Mouse (Mus musculus) Muller cell, postnatal 12 days (primary cell): ENCODE measurements at regions not wholly inside any gene's neighbourhood (a gene's known extent, or its start where the extent isn't known, plus 50 kb on each side); places are given as distances from the start of the nearest gene placed in this dataset.

Experiments used
- DNase-seq: peaks from one replicate; pipeline ENCODE4 v3.0.0-alpha.2; 2015; ENCODE audit errors: inconsistent ontology term

DNA sequence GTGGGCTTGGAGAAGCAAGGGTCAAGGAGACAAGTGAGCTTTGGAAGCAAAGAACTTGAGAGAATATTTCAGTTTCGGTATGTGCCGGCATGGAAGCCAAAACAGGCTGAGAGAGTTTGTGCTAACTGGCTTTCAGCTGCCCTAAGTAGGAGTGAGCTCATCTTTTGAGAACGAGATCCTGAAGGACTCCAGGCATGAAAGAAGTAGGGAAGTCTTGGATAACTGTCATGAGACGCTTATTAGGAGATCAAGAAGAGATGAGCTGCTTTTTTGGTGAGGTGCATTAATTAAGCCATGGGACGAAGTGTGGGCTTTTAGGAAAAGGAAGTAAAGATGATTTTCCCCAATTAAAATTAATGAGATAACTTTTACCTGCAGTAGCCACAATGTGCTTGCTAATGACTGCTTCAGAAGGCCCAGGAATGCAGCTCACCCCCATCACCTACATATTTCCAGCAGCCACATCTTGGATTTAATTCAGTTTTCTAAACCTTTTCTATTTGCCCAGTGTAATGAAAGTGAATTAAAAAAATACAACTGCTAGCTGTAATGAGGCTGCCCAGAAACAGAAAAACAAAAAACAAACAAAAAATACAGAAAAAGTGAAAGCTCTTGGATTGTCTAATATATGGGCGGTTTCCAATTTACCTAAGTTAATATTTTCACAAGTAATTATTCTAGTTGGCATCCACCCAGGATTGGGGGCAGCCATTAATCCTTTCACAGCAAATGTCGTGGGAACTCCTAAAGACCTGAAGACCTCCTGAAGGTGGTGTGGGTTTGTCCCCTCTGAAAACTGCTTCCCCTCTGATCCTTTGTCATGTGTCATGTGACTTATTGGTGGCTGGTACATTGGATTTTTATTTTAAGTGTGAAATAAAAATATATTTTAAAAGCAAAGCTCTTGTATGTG, 204.7 kb upstream of the Slc39a10 start:
- peak; percentile 93 for DNase-seq

- DNase-seq, result peak; percentile 47
Observed at GRCm38 (mm10) chr1:47094498-47094897, 201.8 kb upstream of the Slc39a10 start.

DNA sequence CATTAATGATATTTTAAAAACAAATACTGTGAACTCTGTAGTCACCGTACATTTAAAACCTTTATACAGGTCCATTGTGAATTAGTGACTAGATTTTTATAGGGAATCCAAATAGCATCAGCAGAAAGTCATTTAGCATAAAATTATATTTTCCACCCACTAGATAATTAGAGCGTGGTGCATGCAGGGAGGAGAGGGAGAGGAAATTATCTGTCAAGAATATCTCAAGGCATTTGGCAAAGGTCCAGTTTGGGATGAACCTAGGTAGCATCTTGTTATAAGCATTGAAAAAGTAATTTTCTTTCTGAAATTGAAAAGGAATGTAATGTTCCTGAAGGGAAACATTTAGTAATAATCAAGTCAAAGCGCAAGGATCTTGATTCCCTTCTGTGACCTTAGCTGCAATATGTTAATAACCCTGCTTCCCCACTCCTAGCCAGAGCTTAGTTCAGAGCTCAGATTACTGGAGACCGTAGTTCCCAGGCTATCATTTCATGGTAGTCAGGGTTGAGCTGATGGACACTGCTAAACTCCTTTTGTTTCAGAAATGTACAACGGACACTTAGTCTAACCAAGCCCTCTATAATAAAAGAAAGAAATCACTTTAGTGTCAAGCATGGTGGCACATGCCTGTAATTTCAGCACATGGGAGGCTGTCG, 200.8 kb upstream of the Slc39a10 start:
- DNase-seq, result no peak

DNA sequence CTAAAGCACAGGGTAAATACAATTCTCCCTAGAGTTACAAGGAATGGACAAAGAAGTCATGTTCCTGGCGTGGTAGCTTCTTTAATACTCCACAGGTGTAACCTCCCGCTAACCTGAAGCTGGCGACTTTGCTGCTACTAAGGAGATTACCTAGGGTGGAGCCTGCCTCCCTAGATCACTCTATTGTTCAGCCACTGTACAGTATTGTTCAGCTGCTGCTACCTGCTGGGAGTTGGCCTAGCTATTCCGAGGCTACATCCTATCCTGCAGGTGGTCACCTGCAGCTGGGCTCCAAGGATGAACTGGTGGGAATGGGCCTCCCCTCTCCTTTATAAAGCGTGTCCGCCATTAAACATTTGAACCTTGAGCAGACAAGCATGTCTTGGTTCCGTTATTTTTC, 183.8 kb upstream of the Slc39a10 start:
- no peak for DNase-seq

GRCm38 (mm10) chr1:47058149-47058548, 165.5 kb upstream of the Slc39a10 start:
- no peak for DNase-seq

- DNase-seq, result no peak
Observed at GRCm38 (mm10) chr1:47057344-47057743, 164.7 kb upstream of the Slc39a10 start.

GRCm38 (mm10) chr1:47051109-47051508, 158.5 kb upstream of the Slc39a10 start:
- peak; percentile 89 for DNase-seq

GRCm38 (mm10) chr1:47050492-47050891, 157.8 kb upstream of the Slc39a10 start:
- no peak for DNase-seq

GRCm38 (mm10) chr1:47037576-47037975, 144.9 kb upstream of the Slc39a10 start:
- no peak for DNase-seq

DNA sequence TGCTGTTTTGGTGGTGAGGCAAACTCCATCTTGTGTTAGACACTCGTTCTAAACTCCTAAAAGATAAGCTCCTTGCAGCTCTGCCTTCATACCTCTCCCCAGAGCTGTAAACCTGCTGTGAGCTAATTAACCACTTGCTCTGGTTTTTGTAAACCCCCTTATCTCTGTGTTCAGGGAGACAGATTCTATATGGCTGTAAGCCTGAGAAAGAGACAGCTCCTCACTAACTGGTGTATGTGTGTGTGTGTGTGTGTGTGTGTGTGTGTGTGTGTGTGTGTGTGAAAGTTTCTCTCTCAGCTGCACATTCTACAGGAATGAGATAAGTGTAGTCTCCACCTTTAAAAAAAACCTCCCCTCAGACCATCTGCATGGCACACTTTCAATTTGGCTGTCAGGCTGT, 126.7 kb upstream of the Slc39a10 start:
- no peak for DNase-seq

DNA sequence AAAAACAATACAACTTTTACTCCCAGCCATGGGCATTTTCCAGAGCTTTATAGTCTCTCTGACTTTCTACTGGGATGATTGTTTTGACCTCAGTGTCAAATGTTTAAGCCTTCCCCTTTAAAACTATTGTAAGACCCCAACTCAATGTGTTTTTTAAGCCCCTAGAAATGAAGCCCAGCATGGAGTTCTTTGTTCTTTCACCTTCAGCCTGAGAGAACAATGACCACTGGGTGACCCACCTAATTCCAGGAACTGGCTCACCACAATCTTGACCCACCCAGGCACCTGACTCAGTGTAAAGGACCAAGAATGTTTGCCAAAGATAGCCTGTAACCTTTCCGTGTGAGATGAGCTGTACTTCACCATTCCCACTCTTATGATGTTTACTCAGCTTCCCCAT, 121.9 kb upstream of the Slc39a10 start:
- no peak for DNase-seq

GRCm38 (mm10) chr1:47003746-47004145, 111.1 kb upstream of the Slc39a10 start:
- DNase-seq, result no peak

DNA sequence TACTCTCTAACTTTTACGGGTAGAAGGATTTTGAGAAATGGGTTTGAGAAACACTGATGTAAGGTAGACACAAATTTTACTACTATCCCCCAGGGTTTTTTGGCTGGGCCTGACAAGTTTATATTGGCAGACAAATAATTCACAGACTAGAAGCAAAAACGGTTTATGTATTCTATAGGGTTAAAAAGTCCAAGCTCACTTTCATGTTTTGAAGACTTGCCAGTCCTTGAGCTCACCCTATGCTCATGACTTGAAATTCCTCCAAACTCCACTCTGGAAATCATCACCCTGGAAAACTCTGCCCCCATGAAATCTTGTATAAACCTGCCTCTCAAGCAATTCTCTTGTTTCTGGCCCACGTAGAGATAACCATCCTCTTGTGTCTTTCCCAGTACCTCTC, 106.7 kb upstream of the Slc39a10 start:
- no peak for DNase-seq

DNA sequence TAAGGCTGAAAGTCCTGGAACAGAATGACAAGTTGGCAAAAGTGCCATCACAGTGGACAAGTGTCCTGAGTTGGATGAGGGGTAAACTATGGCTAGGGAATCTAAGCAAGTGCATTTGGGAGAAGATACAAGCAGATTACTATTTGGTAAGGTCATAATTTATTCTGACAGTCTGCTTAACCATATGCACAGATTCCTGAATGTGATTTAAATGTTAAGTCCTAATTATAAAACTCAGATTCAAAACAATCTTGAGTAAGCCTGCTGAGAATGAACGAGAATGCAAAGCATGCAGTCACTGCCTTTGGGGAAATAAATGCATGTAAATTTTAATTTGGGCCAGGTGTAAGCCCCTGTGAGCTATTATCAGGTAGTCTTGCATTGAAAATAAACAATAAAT, 93.3 kb upstream of the Slc39a10 start:
- DNase-seq, result no peak

GRCm38 (mm10) chr1:46983093-46983492, 90.4 kb upstream of the Slc39a10 start:
- DNase-seq, result no peak

- DNase-seq, result peak; percentile 23
Observed at GRCm38 (mm10) chr1:46970470-46970869, 77.8 kb upstream of the Slc39a10 start.

GRCm38 (mm10) chr1:46968361-46968760, 75.7 kb upstream of the Slc39a10 start:
- DNase-seq, result peak; percentile 54

GRCm38 (mm10) chr1:46966917-46967266, 74.2 kb upstream of the Slc39a10 start:
- DNase-seq, result no peak

GRCm38 (mm10) chr1:46965996-46966916, 73.6 kb upstream of the Slc39a10 start:
- no peak for DNase-seq

GRCm38 (mm10) chr1:46963973-46964727, 71.5 kb upstream of the Slc39a10 start:
- DNase-seq, result no peak
